Mouse (Mus musculus) B cell, adult 2 months (primary cell): Measurements from ENCODE around the gene Lce1e.
A peak's percentile ranks its signal among the peaks of the same experiment; 100 is the strongest.

Experiments used
- DNase-seq, 2 experiments: peaks; one replicate each; pipeline ENCODE4 v3.0.0; 2022

Lce1e gene

DNA sequence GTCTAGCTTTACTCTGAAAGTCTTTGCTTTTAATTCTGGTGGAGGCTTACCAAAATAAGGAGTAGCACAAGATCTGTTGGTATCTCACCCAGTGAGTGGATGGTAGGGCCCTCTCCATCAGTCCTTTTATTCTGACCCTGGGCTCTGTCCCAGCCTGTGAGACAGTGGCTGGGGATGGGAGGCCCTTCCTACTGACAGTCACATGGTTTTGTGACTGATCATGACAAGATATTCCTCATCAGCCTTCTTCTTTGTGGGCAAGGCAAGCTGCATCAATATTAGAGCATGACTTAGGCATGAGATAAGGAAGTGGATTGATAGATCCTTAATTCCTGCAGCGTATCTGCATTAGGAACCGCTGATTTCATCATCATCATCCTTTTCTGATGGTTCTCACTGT lies at the start of gene Lce1e:
TSS of gene Lce1e (minus strand) at position 101 of the 400 bp plus-strand sequence.
- no peak for DNase-seq

DNA sequence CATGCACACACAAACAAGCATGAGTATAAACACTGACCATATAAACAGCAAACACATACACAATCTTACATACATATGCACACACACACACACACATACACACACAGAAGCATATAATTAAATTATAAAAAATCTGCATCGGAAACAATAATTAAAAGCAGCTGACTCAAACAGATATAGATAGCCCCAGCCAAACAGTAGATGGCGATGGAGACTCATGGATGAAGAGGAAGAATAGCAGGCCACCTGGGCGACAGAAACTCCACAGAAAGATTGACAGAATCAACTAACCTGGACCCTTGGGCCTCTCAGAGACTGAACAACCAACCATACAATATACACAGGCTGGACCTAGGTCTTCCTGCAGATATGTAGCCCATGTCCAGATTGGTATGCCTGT lies 44.3 kb upstream of the Lce1e start:
- no peak for DNase-seq

DNA sequence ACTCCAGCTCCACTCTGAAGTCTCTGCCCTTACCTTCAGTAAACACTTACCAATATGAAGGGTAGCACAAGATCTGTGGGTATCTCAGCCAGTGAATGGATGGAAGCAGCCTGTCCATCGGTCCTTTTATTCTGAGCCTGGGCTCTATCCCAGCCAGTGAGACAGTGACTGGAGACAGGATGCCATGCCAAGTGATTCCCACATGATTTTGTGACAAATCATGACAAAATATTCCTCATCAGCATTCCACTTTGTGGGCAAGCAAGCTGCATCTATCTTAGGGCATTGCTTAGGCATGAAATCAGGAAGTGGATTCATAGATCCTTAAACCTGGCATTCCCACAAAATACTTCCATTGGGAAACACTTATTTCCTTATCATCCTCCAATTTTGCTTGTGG lies 43.4 kb upstream of the Lce1e start, which contains the start of gene Lce1g:
TSS of gene Lce1g (minus strand) at position 101 of the 400 bp plus-strand sequence.
- DNase-seq: no peak

GRCm38 (mm10) chr3:92738996-92739395 lies 30.1 kb upstream of the Lce1e start, which contains the start of gene Gm38119:
TSS of gene Gm38119 (minus strand) at chr3:92739096.
- DNase-seq: no peak

- no peak for DNase-seq
These were observed 13.8 kb upstream of the Lce1e start for GRCm38 (mm10) chr3:92722631-92723030.

DNA sequence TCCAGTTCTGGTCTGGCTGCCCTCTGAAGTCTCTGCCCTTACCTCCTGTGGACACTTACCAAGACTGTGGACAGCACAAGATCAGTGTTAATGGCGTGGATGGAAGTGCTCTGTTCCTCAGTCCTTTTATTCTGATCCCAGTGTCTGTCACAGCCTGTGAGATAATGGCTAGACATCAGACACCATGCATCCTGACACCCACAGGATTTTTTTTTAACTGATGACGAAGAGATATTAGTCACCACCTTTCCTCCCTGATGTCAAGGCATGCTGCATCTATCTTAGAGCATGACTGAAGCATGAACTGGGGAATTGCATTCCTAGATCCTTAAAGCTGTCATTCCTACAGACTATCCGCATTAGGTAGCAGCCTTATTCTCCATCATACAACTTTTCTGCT lies 11.4 kb upstream of the Lce1e start, which contains the start of gene Lce1f:
TSS of gene Lce1f (minus strand) at position 101 of the 400 bp plus-strand sequence.
- DNase-seq: no peak

DNA sequence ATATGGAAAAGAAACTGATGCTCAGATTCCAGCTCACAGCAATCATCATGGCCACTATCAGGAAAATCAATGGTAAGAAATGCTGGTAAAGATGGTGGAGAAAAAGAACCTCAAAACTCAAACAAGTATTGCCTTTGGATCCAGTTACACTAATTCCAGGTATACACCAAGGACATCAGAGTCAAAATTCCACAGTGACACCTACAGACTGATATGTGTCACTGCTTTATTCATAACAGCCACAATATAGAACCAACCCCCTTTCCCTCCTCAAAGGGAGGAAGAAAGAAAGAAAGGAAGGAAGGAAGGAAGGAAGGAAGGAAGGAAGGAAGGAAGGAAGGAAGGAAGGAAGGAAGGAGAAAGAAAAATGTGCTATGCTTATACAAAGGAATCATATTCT lies 6.2 kb upstream of the Lce1e start:
- DNase-seq: no peak

- DNase-seq: no peak
These were observed 14.3 kb downstream of the Lce1e start for GRCm38 (mm10) chr3:92694613-92695012.

- DNase-seq: no peak
These were observed 17.2 kb downstream of the Lce1e start for GRCm38 (mm10) chr3:92691688-92692087.

DNA sequence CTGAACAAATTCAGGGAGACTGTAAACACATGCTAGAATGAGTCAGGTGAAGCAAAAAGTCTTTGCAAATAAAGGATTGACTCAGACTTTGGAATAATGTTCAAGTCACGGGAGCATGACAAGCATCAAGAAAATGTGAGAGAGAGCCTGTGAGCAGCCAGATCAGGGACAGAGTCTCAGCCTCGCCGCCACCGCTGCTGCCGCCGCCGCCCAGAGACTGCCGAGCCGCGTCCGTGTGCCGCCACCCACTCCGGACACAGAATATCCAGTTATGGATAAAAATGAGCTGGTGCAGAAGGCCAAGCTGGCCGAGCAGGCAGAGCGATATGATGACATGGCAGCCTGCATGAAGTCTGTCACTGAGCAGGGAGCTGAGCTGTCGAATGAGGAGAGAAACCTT lies 19.7 kb downstream of the Lce1e start:
- peak; percentile 44 to 45 for DNase-seq

DNA sequence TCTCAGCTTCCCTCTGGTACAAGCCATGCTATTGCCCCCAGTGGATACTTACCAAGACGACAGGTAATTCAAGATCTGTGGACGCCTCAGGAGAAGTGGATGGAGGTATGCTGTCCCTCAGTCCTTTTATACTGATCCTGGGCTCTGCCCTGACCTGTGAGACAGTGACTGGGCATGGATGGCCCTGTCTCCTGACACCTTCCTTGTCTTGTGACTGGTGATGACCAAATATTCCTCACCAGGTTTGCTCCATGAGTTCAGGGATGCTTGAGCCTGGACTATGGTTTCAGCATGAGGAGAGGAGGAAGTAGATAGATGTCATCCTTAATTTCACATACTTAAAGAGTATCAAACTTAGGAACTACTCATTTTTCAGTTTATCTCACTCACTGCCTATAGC lies 21.8 kb downstream of the Lce1e start, which contains the start of gene Lce1d:
TSS of gene Lce1d (minus strand) at position 101 of the 400 bp plus-strand sequence.
- no peak for DNase-seq

DNA sequence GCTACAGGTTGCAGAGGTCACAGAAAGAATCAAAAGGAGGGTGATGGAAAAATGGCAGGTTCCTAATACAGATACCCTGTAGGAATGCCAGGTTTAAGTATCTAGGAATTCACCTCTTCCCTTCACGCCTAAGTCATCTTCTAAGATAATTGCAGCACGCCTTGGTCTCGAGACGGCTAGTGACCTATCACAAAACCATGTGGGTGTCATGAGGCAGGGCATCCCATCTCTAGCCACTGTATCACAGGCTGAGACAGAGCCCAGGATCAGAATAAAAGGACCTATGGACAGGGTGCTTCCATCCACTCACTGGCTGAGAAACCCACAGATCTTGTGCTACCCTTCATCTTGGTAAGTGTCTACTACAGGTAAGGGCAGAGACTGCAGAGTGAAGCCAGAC lies 29.9 kb downstream of the Lce1e start, which contains the start of gene Lce1c:
TSS of gene Lce1c (plus strand) at position 301 of the 400 bp plus-strand sequence.
- DNase-seq: no peak

DNA sequence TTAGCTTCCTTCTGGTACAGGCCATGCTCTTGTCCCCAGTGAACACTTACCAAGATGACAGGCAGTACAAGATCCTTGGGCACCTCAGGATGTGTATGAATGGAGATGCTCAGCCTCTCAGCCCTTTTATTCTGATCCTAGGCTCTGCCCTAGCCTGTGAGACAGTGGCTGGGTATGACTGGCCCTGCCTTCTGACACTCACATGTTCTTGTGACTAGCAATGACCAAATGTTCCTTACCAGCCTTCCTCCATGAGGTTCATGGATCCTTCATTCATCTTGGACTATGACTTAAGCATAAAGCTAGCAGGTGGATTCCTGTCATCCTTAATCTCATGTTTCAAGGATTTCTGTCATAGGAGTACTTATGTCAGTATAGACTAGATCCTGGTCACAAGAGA lies 38.7 kb downstream of the Lce1e start, which contains the start of gene Lce1a2:
TSS of gene Lce1a2 (minus strand) at position 101 of the 400 bp plus-strand sequence.
- DNase-seq: no peak
